Mouse (Mus musculus) WW6 (cell line): ENCODE measurements around the gene Gm9117.
"Not testable (repeated sequence)": the region's sequence is repeated elsewhere in the genome, so short reads cannot be mapped to it uniquely, and the experiment has no call there.

Source experiments
- DNase-seq: peaks from one replicate; pipeline ENCODE4 v3.0.0-alpha.2; 2013; ENCODE audit warnings: low read depth, low spot score

Gene Gm9117

DNA sequence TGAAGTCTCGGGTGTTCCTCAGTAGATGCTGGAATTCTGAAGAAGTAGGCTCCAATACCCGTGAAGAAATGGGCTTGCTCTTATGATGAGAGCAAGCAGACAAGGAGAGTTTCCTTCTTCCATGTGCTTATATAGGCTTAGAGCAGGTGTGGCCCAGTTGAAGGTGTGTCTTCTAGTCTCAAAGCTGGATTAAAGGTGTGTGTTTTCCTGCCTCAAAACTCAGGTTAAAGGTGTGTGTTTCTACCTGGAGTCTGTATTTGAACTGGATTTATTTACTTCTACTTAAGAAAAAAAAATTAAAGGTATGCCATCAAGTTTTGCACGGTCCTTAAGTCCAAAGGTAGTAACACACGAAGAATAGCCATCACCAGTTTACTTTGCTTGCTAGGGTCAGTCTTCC, at the start of gene Gm9117:
Gene Gm9117, minus strand, starts transcription at position 101 of the 400 bp plus-strand sequence.
- not testable (repeated sequence) for DNase-seq

DNA sequence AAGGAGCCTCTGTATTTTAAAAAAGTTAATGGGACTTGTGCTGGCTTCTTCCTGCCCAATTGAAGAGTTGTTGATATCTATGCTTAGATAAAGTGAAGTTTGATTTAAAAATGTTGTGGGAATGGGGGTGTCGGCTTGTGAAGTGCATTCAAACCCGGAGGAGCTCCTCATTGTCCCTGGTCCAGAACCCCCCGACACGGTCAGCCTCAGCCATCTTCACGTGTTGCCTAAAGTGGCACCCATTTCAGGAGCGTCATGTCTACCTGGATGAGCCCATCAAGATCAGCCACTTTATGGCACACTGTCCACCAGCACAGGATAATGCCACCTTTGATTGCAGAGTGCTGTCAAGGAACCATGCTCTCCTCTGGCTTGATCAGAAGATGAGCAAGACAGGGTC, 25.6 kb upstream of the Gm9117 start:
- not testable (repeated sequence) for DNase-seq

DNA sequence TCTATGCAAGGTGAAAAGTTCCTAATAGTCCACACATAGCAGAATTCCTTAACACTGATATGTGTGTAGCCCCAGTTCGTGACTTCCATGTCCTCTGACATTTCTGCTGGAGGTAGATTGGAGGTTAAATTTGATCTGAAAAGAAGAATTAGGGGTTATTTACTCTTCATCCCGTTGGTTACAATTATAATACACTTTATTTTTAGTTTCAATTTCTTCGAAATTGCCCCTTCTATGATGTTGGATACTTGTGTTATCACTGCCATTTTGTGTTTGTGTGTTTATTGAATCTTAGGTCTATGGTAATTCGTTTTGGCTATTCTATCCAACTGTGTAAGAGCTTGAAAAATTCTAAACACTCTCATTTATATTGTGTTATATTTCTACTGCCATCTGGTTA, 17.9 kb upstream of the Gm9117 start, which contains the start of gene Tdpoz5:
Gene Tdpoz5, minus strand, starts transcription at position 101 of the 400 bp plus-strand sequence.
- not testable (repeated sequence) for DNase-seq

DNA sequence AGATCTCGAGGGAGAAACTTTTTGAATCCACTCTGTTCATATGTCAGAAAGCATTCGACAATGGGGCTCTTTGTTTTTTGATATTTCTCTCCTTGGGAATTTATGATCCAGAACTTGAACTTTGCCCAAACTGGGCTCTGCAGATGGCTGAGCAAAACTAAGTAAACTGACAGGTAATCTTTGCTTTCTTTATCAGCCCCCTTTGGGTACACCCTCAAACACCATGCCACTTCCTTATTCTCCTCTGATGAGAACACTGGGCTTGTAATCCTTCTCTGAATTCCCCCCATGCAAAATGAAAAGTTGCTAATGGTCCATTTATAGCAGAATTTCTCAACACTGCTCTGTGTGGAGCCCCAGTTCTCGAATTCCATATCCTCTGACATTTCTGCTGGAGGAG, 5.0 kb downstream of the Gm9117 start:
- not testable (repeated sequence) for DNase-seq
